Mouse (Mus musculus) myocyte (in vitro differentiated cells): ENCODE data around the gene Cdk5.

Source experiments
- MYOD1 ChIP-seq, 3 experiments: IDR thresholded peaks; one replicate each; pipeline ENCODE4 v1.6.1; 2011; ENCODE audit warnings: control low read depth in 2 of 3, low read depth in 2 of 3, mild to moderate bottlenecking in 2 of 3, moderate library complexity in 1 of 3; ENCODE audit not compliant: insufficient read length in 2 of 3, control insufficient read depth in 1 of 3
- POLR2A ChIP-seq: IDR thresholded peaks from one replicate; pipeline ENCODE4 v1.6.1; 2011; ENCODE audit warnings: low read depth, mild to moderate bottlenecking, control low read depth, moderate library complexity; ENCODE audit not compliant: insufficient read length
- SRF ChIP-seq: IDR thresholded peaks from one replicate; pipeline ENCODE4 v1.6.1; 2011; ENCODE audit warnings: low read depth; ENCODE audit not compliant: control insufficient read depth, insufficient read length
- USF1 ChIP-seq: IDR thresholded peaks from one replicate; pipeline ENCODE4 v1.6.1; 2011; ENCODE audit warnings: low read depth, mild to moderate bottlenecking, control low read depth, moderate library complexity

- TF ChIP-seq MYOD1 (IDR thresholded peaks at IDR 0.05; ENCODE audit: control insufficient read depth in 1 of 3, insufficient read length in 2 of 3, low read depth in 2 of 3) (peak in 2 of 3 experiments; percentile 20 to 47), USF1 (no peak), POLR2A (no peak), SRF (no peak)
These were observed 31.7 kb upstream of the Cdk5 start for GRCm38 (mm10) chr5:24455076-24455475.
